Mouse (Mus musculus) E14TG2a.4 (cell line): Measurements from ENCODE around the gene Ypel2.

ENCODE experiments used
- CTCF ChIP-seq: conservative IDR thresholded peaks from 2 replicates; pipeline ENCODE4 v1.5.1; 2014; ENCODE audit warnings: low read length
- NANOG ChIP-seq: IDR thresholded peaks from 2 replicates; pipeline ENCODE4 v1.6.1; 2014; ENCODE audit warnings: borderline replicate concordance, low read length, mixed read lengths
- POU5F1 ChIP-seq: IDR thresholded peaks from 2 replicates; pipeline ENCODE4 v1.6.1; 2014; ENCODE audit warnings: low read length, borderline replicate concordance

GRCm38 (mm10) chr11:87021551-87021950, 28.0 kb upstream of the Ypel2 start:
- TF ChIP-seq CTCF (no peak), POU5F1 (no peak), NANOG (no peak)
